Mouse (Mus musculus) liver, postnatal 0 days (tissue): ENCODE measurements around the gene S100a14.

Source experiments
- CTCF ChIP-seq: sonication (generic); IDR thresholded peaks from 2 replicates; pipeline ENCODE4 v1.5.1; 2016; ENCODE audit warnings: antibody characterized with exemption, low read depth
- EP300 ChIP-seq: IDR thresholded peaks from 2 replicates; pipeline ENCODE4 v1.6.1; 2016; ENCODE audit warnings: antibody characterized with exemption, low read depth, mild to moderate bottlenecking

- TF ChIP-seq CTCF (no peak), EP300 (no peak)
Measured at GRCm38 (mm10) chr3:90555954-90556353, 29.3 kb downstream of the S100a14 start.
